Mouse (Mus musculus): Measurements from ENCODE around the gene Shd.
A peak's percentile ranks its signal among the peaks of the same experiment; 100 is the strongest.

Gene Shd

DNA sequence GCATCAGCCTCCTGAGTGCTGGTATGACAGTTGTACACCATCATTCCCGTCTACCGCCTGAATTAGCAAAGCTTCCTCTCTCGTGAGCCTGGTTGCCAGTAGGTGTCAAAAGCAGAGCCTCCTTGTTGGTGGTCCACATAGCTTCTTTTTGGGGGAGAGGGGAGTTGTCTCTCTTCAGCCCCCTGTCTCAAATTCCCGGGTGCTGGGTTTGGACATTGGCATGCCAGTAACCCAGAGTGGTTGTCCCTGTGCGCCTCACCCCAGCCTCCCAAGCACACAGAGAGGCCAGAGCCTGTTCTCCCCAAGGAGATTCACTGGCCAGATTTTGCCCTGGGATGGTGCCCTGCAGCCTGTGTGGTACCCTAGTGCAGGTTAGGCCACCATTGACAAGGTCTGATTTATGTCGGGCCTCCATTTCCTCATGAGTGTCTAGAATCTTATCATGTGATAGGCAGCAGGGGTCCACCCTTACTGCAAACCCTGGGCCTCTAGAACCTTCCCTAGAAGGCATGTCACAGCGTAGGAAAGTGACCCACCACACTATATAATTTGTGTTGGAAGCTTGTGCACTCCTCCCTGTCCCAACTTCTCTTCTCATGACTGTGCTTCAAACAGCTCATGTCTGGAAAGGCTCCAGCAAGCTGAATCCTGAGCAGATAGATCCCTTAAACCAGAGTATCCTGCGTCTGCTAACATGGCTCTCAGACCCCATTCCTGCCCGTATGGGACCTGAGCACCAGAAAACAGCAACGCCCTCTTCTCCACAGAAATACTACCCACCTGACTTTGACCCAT lies 10.1 kb upstream of the Shd start:
- DNase-seq (ENCODE audit: low spot score): no peak

GRCm38 (mm10) chr17:55960791-55961190 lies 9.5 kb upstream of the Shd start:
- no peak for DNase-seq (ENCODE audit: low spot score)

GRCm38 (mm10) chr17:55961631-55962030 lies 8.6 kb upstream of the Shd start:
- no peak for DNase-seq (ENCODE audit: low spot score)

DNA sequence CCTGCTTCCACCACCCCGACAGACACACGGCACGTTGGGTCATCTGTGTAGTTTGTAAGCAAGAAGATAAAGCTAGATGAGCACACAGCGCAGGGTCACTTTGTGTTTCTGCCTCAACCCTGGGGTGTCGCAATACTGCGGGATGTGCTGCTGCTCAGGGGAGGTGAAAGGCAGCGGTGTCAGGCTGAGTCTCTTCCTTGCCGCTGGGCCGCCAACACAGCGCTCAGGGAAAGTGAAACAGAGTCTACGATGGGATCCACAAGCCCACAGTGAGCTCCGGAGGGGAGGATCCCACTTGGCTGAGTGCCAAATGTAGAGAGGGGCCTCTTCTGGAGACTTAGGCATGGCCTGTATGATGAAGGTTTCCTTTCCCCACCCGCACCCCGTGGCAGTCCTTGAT lies 7.1 kb upstream of the Shd start:
- no peak for DNase-seq (ENCODE audit: low spot score)

GRCm38 (mm10) chr17:55964496-55964895 lies 5.8 kb upstream of the Shd start:
- no peak for DNase-seq (ENCODE audit: low spot score)

DNA sequence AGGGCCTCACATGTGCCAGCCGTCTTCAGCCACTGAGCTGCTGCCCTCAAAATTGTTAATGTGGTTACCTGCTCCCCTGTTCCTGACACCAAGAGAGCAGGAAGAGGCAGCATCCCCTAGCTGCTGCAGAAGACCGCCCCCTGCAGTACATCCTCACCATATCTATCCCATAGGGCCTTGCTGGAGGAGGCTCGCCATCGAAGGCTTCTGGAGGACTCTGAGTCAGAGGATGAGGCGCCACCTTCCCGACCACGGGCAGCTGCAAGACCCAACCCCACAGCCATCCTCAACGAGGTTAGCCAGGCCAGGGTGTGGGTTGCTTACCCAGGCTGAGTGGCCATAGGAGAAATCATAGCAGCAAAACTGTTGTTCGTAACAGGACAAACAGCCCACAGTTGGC lies 5.3 kb upstream of the Shd start:
- DNase-seq (ENCODE audit: low spot score): no peak

- no peak for DNase-seq (ENCODE audit: low spot score)
Observed at GRCm38 (mm10) chr17:55967186-55967585, 3.1 kb upstream of the Shd start.

DNA sequence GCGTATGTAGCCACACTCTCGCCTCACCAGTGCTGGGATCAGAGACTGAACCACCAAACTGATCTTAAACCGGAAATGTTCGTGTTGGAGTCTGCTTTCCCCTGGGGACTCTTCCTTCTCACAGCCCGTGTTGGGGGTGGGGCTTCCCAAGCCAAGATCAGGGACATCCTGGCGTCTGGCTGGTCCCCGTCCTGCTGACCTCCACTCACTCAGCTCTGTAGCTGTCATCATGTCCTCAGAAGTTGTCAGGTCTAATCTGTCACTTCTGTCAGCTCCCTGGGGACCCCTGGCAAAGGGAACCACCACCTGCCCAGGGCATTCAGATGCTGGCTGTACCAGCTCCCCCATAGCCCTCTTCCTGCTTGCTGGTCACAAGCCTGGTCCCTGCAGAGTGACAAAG lies 2.1 kb upstream of the Shd start:
- DNase-seq (ENCODE audit: low spot score): no peak

- no peak for DNase-seq (ENCODE audit: low spot score)
Observed at GRCm38 (mm10) chr17:55969560-55969959, 707 bp upstream of the Shd start.

GRCm38 (mm10) chr17:55971453-55971852 lies 1.2 kb downstream of the Shd start:
- DNase-seq (ENCODE audit: low spot score): no peak

GRCm38 (mm10) chr17:55976255-55976862 lies 6.1 kb downstream of the Shd start:
- peak; percentile 79 for DNase-seq (ENCODE audit: low spot score)

- no peak for DNase-seq (ENCODE audit: low spot score)
Observed at GRCm38 (mm10) chr17:55977301-55977700, 7.0 kb downstream of the Shd start.

GRCm38 (mm10) chr17:55986030-55986961 lies 16.0 kb downstream of the Shd start, which contains the start of gene Fsd1:
Gene Fsd1, plus strand, starts transcription at chr17:55986509.
- peak; percentile 43 for DNase-seq (ENCODE audit: low spot score)

DNA sequence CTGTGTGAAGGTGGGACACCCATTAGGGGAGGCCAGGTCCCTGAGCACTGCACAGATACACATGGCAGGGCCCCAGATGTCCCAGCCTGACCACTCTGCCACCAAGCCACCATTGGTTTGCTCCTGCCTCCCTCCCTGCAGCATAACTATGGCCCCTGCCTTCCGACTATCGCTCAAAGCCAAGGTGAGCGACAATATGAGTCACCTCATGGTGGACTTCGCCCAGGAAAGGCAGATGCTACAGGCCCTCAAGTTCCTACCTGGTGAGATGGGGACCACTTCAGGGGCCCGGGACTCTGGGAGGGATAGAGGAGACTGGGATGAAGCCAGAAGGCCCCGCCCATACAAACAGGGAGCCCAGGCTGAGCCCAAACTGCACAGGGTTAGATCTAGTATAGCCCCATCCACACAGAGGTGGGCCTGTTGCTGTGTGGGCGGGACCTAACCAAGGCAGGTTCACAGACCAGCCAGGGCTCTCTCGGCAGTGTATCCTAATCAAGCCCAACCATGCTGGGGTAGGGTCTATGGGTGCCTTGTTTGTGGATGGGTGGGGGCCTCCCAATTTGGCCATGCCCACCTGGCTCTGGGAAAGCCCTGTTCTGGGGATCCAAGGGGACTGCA lies 20.1 kb downstream of the Shd start:
- DNase-seq (ENCODE audit: low spot score): no peak

DNA sequence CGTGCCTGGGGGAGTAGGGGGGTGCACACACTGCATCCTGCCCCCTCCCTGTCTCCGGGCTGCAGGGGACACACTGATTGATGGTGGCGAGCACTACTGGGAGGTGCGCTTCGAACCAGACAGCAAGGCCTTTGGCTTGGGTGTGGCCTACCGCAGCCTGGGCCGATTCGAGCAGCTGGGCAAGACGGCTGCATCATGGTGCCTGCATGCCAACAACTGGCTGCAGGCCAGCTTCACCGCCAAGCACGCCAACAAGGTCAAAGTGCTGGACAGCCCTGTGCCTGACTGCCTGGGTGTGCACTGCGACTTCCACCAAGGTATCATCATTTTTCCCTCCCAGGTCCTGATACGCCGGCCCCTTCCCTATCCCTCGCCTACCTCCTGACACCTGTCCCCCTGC lies 25.7 kb downstream of the Shd start:
- DNase-seq (ENCODE audit: low spot score): peak; percentile 59

GRCm38 (mm10) chr17:55999794-56000499 lies 29.7 kb downstream of the Shd start:
- DNase-seq (ENCODE audit: low spot score): no peak

DNA sequence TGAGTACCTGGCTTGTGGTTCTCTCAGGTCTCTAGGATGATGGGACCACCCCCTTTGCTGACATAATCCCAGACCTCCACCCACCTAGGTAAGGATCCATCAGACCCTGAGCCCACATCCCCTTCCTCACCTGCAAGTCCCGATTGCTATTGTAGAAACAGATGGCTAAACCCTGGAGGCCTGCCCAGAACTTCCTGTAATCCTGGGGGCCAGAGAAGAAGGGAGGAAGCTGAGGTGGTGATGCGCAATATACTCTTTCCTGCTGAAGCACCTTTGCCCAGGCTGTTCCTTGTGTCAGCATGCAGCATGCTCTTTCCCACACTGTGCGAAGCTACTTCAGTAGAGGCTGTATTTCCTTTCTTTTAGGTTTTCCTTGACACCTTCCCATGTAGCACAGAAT lies 32.7 kb downstream of the Shd start:
- no peak for DNase-seq (ENCODE audit: low spot score)

GRCm38 (mm10) chr17:56005415-56006061 lies 35.3 kb downstream of the Shd start, which contains the start of the genes Stap2 and Mpnd:
Gene Stap2, minus strand, starts transcription at chr17:56005584.
Gene Mpnd, plus strand, starts transcription at chr17:56005711.
- DNase-seq (ENCODE audit: low spot score): peak; percentile 34

DNA sequence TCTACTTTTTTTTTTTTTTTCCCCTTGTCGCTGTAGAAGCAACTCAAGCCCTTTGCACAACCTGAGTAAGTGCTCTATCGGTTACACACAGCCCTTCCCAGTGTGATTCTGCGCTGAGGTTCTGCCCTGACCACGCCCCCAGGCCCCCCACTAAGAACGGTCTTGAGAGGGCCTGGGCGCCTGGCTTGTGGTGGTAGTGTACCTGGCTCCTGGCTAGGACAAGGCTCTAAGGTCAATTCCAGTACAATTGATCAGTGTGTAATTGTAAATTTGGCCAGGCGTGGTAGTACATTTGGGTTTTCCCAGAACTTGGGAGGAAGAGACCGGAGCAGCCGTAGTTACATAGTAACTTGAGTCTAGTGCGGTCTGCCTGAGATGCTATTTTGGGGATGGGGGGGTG lies 36.7 kb downstream of the Shd start:
- no peak for DNase-seq (ENCODE audit: low spot score)

DNA sequence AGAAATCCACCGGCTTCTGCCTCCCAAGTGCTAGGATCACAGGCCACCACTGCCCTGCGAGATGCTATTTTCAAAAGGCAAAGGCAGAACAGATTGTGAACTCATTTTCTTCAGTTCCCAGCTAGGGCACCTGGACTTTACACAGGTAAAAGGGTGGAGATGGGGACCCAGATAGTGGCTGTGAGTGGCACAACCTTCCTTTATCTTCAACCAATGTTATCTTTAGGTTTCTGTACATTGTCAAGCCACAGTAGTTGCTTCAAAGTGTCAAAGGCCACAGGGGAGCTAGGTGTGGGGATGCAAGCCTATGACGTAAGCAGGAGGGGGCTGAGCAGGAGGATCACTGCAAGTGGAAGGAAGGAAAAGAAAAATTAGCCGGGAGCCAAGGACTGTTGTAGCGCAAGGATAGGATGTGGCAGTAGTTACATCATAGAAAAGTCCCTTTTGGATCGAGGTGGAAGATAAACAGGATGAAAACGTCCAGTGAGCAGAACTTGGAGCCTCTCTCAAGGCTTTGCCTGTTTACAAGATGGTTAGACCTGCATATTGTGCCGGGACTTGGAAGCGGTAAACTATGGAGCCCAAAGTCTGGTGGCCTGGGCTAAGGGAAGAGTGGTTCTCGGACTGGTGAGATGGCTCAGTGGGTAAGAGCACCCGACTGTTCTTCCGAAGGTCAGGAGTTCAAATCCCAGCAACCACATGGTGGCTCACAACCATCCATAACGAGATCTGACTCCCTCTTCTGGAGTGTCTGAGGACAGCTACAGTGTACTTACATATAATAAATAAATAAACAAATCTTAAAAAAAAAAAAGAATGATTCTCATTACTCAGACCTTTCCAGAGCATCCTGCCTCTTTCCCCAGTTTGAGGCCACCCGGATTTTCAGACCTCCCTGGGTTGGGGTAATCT lies 37.4 kb downstream of the Shd start:
- DNase-seq (ENCODE audit: low spot score): no peak
